Mouse (Mus musculus): ENCODE measurements around the gene Cmpk1. TPM values are rescaled to one million over a fixed set of nuclear protein-coding genes. Genes with fewer than 3 reads are reported as not detected.
A peak's percentile ranks its signal among the peaks of the same experiment; 100 is the strongest.

Gene Cmpk1
- polyA plus RNA-seq, 1 experiment from 2014 or later = 217 TPM

GRCm38 (mm10) chr4:114958231-114958630 is 28.8 kb downstream of the Cmpk1 start:
- Histone ChIP-seq H3K4me1 (ENCODE audit: control insufficient read depth, insufficient read depth, low read length) (no peaks in the 10 kb centered on the region), H3K27ac (replicated peaks; ENCODE audit: low read depth, low read length) (no peak overlapping the region), H3K27me3 (ENCODE audit: control insufficient read depth, insufficient read depth, low read length) (no peaks in the 10 kb centered on the region), H3K4me3 (replicated peaks; ENCODE audit: low read depth, low read length) (no peak overlapping the region), H3K4me2 (ENCODE audit: low read length) (no peak overlapping the region), H3K36me3 (ENCODE audit: control insufficient read depth, insufficient read depth, low read length) (peaks cover 29% of the 10 kb centered on the region), H3K9me3 (ENCODE audit: control insufficient read depth, low read length) (no peaks in the 10 kb centered on the region), H3K9ac (replicated peaks; ENCODE audit: low read length) (no peak overlapping the region)
- no peak for ATAC-seq (ENCODE audit: low FRiP score, low TSS enrichment)
- 94% methylated on average over 2 of the region's 2 CpGs for WGBS
- no peak for DNase-seq

- H3K36me3 ChIP-seq (ENCODE audit: control insufficient read depth, insufficient read depth, low read length) = peaks cover 21% of the 10 kb centered on the region
- DNase-seq (peak; percentile 14), ATAC-seq (ENCODE audit: low FRiP score, low TSS enrichment) (no peak)
- H3K9me3 ChIP-seq (ENCODE audit: control insufficient read depth, low read length) = no peaks in the 10 kb centered on the region
- no peaks in the 10 kb centered on the region for H3K4me1 ChIP-seq (ENCODE audit: control insufficient read depth, insufficient read depth, low read length)
- no peak overlapping the region for H3K4me2 ChIP-seq (ENCODE audit: low read length)
- H3K27ac ChIP-seq (replicated peaks; ENCODE audit: low read depth, low read length) = no peak overlapping the region
- no peaks in the 10 kb centered on the region for H3K27me3 ChIP-seq (ENCODE audit: control insufficient read depth, insufficient read depth, low read length)
- no peak overlapping the region for H3K9ac ChIP-seq (replicated peaks; ENCODE audit: low read length)
- no peak overlapping the region for H3K4me3 ChIP-seq (replicated peaks; ENCODE audit: low read depth, low read length)
Measured at GRCm38 (mm10) chr4:114957403-114957802, 29.6 kb downstream of the Cmpk1 start.

DNA sequence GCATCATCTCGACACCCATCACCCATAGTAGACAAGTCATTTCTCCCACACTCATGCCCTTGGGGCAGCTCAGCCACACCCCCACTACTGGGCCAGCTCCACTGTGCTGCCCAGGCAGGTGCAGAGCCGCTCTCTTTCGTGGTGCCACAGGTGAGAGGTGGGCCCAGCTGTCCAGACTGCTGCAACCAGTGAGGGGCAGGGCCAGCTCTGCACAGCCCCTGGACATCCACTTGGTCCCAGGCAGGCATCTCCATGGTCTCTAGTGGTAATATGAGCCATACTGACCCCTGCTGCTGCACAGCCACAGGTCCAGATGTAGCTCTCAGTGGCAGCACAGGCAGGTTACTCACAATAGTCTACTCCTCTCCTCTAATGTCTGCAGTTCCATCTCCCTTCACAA is 33.9 kb downstream of the Cmpk1 start:
- Histone ChIP-seq H3K9me3 (ENCODE audit: control insufficient read depth, low read length) (no peaks in the 10 kb centered on the region), H3K27me3 (ENCODE audit: control insufficient read depth, insufficient read depth, low read length) (no peaks in the 10 kb centered on the region), H3K4me1 (ENCODE audit: control insufficient read depth, insufficient read depth, low read length) (no peaks in the 10 kb centered on the region), H3K27ac (replicated peaks; ENCODE audit: low read depth, low read length) (no peak overlapping the region), H3K36me3 (ENCODE audit: control insufficient read depth, insufficient read depth, low read length) (no peaks in the 10 kb centered on the region), H3K4me3 (replicated peaks; ENCODE audit: low read depth, low read length) (no peak overlapping the region), H3K4me2 (ENCODE audit: low read length) (no peak overlapping the region), H3K9ac (replicated peaks; ENCODE audit: low read length) (no peak overlapping the region)
- 85% methylated on average over 3 of the region's 3 CpGs for WGBS
- DNase-seq (no peak), ATAC-seq (ENCODE audit: low FRiP score, low TSS enrichment) (0 out of 2 replicates have a peak, but pooled peaks have one; percentile 43)

- H3K27ac ChIP-seq (replicated peaks; ENCODE audit: low read depth, low read length) = no peak overlapping the region
- no peaks in the 10 kb centered on the region for H3K36me3 ChIP-seq (ENCODE audit: control insufficient read depth, insufficient read depth, low read length)
- no peaks in the 10 kb centered on the region for H3K27me3 ChIP-seq (ENCODE audit: control insufficient read depth, insufficient read depth, low read length)
- no peak overlapping the region for H3K4me3 ChIP-seq (replicated peaks; ENCODE audit: low read depth, low read length)
- WGBS = 68% methylated on average over 7 of the region's 7 CpGs
- no peak overlapping the region for H3K9ac ChIP-seq (replicated peaks; ENCODE audit: low read length)
- ATAC-seq (ENCODE audit: low FRiP score, low TSS enrichment) = no peak
- no peaks in the 10 kb centered on the region for H3K9me3 ChIP-seq (ENCODE audit: control insufficient read depth, low read length)
- no peak for DNase-seq
- no peak overlapping the region for H3K4me2 ChIP-seq (ENCODE audit: low read length)
- H3K4me1 ChIP-seq (ENCODE audit: control insufficient read depth, insufficient read depth, low read length) = no peaks in the 10 kb centered on the region
Measured at GRCm38 (mm10) chr4:114947852-114948481, 39.1 kb downstream of the Cmpk1 start.

GRCm38 (mm10) chr4:114947395-114947794 is 39.6 kb downstream of the Cmpk1 start:
- Histone ChIP-seq H3K9ac (replicated peaks; ENCODE audit: low read length) (no peak overlapping the region), H3K4me2 (ENCODE audit: low read length) (no peak overlapping the region), H3K9me3 (ENCODE audit: control insufficient read depth, low read length) (no peaks in the 10 kb centered on the region), H3K27ac (replicated peaks; ENCODE audit: low read depth, low read length) (no peak overlapping the region), H3K4me1 (ENCODE audit: control insufficient read depth, insufficient read depth, low read length) (no peaks in the 10 kb centered on the region), H3K27me3 (ENCODE audit: control insufficient read depth, insufficient read depth, low read length) (no peaks in the 10 kb centered on the region), H3K4me3 (replicated peaks; ENCODE audit: low read depth, low read length) (no peak overlapping the region), H3K36me3 (ENCODE audit: control insufficient read depth, insufficient read depth, low read length) (no peaks in the 10 kb centered on the region)
- DNase-seq (peak; percentile 90), ATAC-seq (ENCODE audit: low FRiP score, low TSS enrichment) (peak; percentile 88)
- 37% methylated on average over 6 of the region's 6 CpGs for WGBS

DNA sequence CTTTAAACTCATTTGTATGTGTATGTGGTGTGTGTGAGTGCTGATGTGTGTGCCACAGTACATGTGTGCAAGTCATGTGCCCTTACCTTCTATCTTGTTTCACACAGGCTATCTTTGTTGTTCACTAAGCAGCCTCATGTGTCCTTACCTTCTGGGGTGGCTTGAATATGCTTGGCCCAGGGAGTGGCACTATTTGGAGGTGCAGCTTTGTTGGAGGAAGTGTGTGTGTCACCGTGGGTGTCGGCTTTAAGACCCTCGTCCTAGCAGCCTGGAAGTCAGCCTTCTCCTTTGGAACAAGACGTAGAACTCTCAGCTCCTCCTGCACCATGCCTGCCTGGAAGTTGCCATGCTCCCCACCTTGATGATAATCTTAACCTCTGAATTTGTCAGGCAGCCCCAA is 40.6 kb downstream of the Cmpk1 start:
- Histone ChIP-seq H3K4me2 (ENCODE audit: low read length) (no peak overlapping the region), H3K36me3 (ENCODE audit: control insufficient read depth, insufficient read depth, low read length) (no peaks in the 10 kb centered on the region), H3K4me3 (replicated peaks; ENCODE audit: low read depth, low read length) (no peak overlapping the region), H3K9ac (replicated peaks; ENCODE audit: low read length) (no peak overlapping the region), H3K4me1 (ENCODE audit: control insufficient read depth, insufficient read depth, low read length) (no peaks in the 10 kb centered on the region), H3K9me3 (ENCODE audit: control insufficient read depth, low read length) (no peaks in the 10 kb centered on the region), H3K27ac (replicated peaks; ENCODE audit: low read depth, low read length) (no peak overlapping the region), H3K27me3 (ENCODE audit: control insufficient read depth, insufficient read depth, low read length) (no peaks in the 10 kb centered on the region)
- DNase-seq = no peak
- ATAC-seq (ENCODE audit: low FRiP score, low TSS enrichment) = no peak
- 88% methylated on average over 4 of the region's 4 CpGs for WGBS

GRCm38 (mm10) chr4:114945021-114945420 is 42.0 kb downstream of the Cmpk1 start:
- DNase-seq (peak; percentile 17), ATAC-seq (ENCODE audit: low FRiP score, low TSS enrichment) (no peak)
- H3K27ac ChIP-seq (replicated peaks; ENCODE audit: low read depth, low read length) = no peak overlapping the region
- H3K4me2 ChIP-seq (ENCODE audit: low read length) = no peak overlapping the region
- H3K4me3 ChIP-seq (replicated peaks; ENCODE audit: low read depth, low read length) = no peak overlapping the region
- H3K36me3 ChIP-seq (ENCODE audit: control insufficient read depth, insufficient read depth, low read length) = no peaks in the 10 kb centered on the region
- WGBS = 34% methylated on average over 5 of the region's 5 CpGs
- no peaks in the 10 kb centered on the region for H3K9me3 ChIP-seq (ENCODE audit: control insufficient read depth, low read length)
- H3K27me3 ChIP-seq (ENCODE audit: control insufficient read depth, insufficient read depth, low read length) = no peaks in the 10 kb centered on the region
- no peaks in the 10 kb centered on the region for H3K4me1 ChIP-seq (ENCODE audit: control insufficient read depth, insufficient read depth, low read length)
- H3K9ac ChIP-seq (replicated peaks; ENCODE audit: low read length) = no peak overlapping the region

- ATAC-seq (ENCODE audit: low FRiP score, low TSS enrichment) = no peak
Measured at GRCm38 (mm10) chr4:114942583-114942982, 44.5 kb downstream of the Cmpk1 start.

GRCm38 (mm10) chr4:114942112-114942511 is 44.9 kb downstream of the Cmpk1 start:
- no peak overlapping the region for H3K4me3 ChIP-seq (replicated peaks; ENCODE audit: low read depth, low read length)
- H3K27me3 ChIP-seq (ENCODE audit: control insufficient read depth, insufficient read depth, low read length) = no peaks in the 10 kb centered on the region
- 36% methylated on average over 4 of the region's 4 CpGs for WGBS
- no peak overlapping the region for H3K9ac ChIP-seq (replicated peaks; ENCODE audit: low read length)
- no peaks in the 10 kb centered on the region for H3K9me3 ChIP-seq (ENCODE audit: control insufficient read depth, low read length)
- DNase-seq (no peak), ATAC-seq (ENCODE audit: low FRiP score, low TSS enrichment) (no peak)
- H3K36me3 ChIP-seq (ENCODE audit: control insufficient read depth, insufficient read depth, low read length) = no peaks in the 10 kb centered on the region
- H3K4me1 ChIP-seq (ENCODE audit: control insufficient read depth, insufficient read depth, low read length) = no peaks in the 10 kb centered on the region
- H3K4me2 ChIP-seq (ENCODE audit: low read length) = no peak overlapping the region
- H3K27ac ChIP-seq (replicated peaks; ENCODE audit: low read depth, low read length) = no peak overlapping the region

More at GRCm38 (mm10) chr4:114942583-114942982, 44.5 kb downstream of the Cmpk1 start:
- no peak for DNase-seq
- H3K36me3 ChIP-seq (ENCODE audit: control insufficient read depth, insufficient read depth, low read length) = no peaks in the 10 kb centered on the region
- H3K4me1 ChIP-seq (ENCODE audit: control insufficient read depth, insufficient read depth, low read length) = no peaks in the 10 kb centered on the region
- H3K27me3 ChIP-seq (ENCODE audit: control insufficient read depth, insufficient read depth, low read length) = no peaks in the 10 kb centered on the region
- no peak overlapping the region for H3K4me3 ChIP-seq (replicated peaks; ENCODE audit: low read depth, low read length)
- H3K9ac ChIP-seq (replicated peaks; ENCODE audit: low read length) = no peak overlapping the region
- WGBS = 63% methylated on average over 8 of the region's 8 CpGs
- H3K27ac ChIP-seq (replicated peaks; ENCODE audit: low read depth, low read length) = no peak overlapping the region
- H3K9me3 ChIP-seq (ENCODE audit: control insufficient read depth, low read length) = no peaks in the 10 kb centered on the region
- H3K4me2 ChIP-seq (ENCODE audit: low read length) = no peak overlapping the region
